Mouse (Mus musculus) embryonic fibroblast, embryonic 13.5 days (primary cell): Measurements from ENCODE around the gene Lhx9.

Source experiments
- CTCF ChIP-seq: IDR thresholded peaks from 2 replicates; pipeline ENCODE4 v1.5.1; 2011; ENCODE audit warnings: mild to moderate bottlenecking, control low read depth, low read length, moderate library complexity, borderline replicate concordance; ENCODE audit not compliant: insufficient read depth
- POLR2A ChIP-seq: IDR thresholded peaks from 2 replicates; pipeline ENCODE4 v1.6.1; 2011; ENCODE audit warnings: low read depth, mild to moderate bottlenecking, control low read depth, low read length, moderate library complexity

DNA sequence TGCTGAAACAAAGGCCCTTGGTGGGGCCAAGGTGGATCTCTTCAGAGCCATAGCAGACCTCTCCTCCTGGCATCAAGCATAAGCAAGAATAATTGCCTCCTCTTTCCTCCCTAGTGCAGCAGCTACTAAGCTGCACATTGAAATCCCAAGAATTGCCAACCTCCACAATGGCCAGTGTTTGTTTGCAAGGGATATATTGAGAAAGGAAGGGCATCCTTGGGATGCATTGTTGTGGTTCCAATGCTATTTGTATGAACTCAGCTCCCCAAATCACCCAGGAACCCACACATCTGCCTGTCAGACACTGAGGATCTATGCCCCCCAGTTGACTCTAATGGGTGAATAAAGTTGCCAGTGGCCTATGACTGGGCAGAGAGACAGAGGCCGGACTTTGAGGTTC is 2.4 kb upstream of the Lhx9 start:
- TF ChIP-seq CTCF (no peak), POLR2A (no peak)
